Mouse (Mus musculus): ENCODE results near the gene Syn3. TPM values are rescaled to one million over a fixed set of nuclear protein-coding genes. Genes with fewer than 3 reads are reported as not detected.

Syn3 gene
- total RNA-seq, 1 experiment, result 1.5 TPM

DNA sequence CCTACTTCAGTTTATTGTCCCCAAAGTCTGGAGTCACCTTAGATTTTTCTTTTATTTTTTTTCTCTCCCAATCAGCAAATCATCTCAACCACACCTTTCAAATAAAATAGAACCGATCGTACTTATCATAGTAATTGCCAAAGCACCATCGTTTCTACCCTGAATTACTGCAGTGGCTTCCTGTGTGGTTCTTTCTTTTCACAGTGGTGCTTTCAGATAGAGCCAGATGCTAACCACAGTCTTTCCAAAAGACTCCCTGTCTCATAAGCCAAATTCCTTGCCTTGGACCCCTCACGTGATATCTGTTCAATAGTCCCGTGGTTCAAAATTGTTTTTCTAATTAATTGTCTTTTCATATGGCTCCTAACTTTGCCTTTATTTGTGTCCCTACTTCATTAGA is 221.4 kb downstream of the Syn3 start:
- TF ChIP-seq ZNF384 (IDR thresholded peaks at IDR 0.05; ENCODE audit: low read depth, low read length) (no peak), CHD2 (IDR thresholded peaks at IDR 0.05; ENCODE audit: low read depth, low read length) (no peak), ZC3H11A (IDR thresholded peaks at IDR 0.05; ENCODE audit: borderline replicate concordance, low read depth, low read length) (no peak), HCFC1 (IDR thresholded peaks at IDR 0.05; ENCODE audit: borderline replicate concordance, insufficient read depth, low read length) (no peak), MAFK (IDR thresholded peaks at IDR 0.05; ENCODE audit: insufficient read depth, low read depth, low read length) (no peak)
- in situ Hi-C loops (cut with MboI; ENCODE audit: low sequenced_read_pairs in 2 of 2, unreplicated experiment in 2 of 2), result no loop called here
- H3K27ac ChIP-seq (ENCODE audit: insufficient read depth, low read depth, low read length, poor library complexity, severe bottlenecking), result no peak overlapping the region

DNA sequence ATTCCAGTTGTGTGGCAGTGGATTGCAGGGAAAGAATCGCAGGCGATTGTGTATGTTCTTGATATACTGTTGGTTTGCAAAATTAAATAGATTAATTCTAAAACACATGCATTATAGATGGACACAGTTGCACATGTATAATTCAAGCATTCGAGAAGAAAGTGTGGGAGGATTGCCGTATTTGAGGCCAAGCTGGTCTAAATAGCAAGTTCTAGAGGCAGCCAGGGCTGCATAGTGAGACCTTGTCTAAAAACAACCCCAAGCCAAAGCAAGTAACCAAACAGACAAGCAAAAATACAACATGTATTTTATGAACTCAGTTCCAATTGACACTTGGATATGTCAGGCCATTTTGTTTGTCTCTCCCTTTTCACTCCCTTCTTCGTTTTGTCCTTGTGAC is 223.1 kb downstream of the Syn3 start:
- Histone ChIP-seq H3K36me3 (ENCODE audit: control insufficient read depth, insufficient read depth, low read length, poor library complexity, severe bottlenecking) (no peaks in the 10 kb centered on the region), H3K9me3 (ENCODE audit: control insufficient read depth, insufficient read depth, low read depth, low read length) (no peaks in the 10 kb centered on the region), H3K9ac (ENCODE audit: insufficient read depth, low read depth, low read length, poor library complexity, severe bottlenecking) (no peak overlapping the region), H3K4me1 (ENCODE audit: control insufficient read depth in 2 of 2, insufficient read depth in 2 of 2, low read length in 2 of 2, poor library complexity in 1 of 2) (no peaks in the 10 kb centered on the region), H3K27ac (ENCODE audit: insufficient read depth, low read depth, low read length, poor library complexity, severe bottlenecking) (no peak overlapping the region), H3K4me3 (ENCODE audit: insufficient read depth in 1 of 2, low read depth in 1 of 2, low read length in 2 of 2, poor library complexity in 1 of 2, severe bottlenecking in 1 of 2) (no peak overlapping the region)
- TF ChIP-seq ZC3H11A (IDR thresholded peaks at IDR 0.05; ENCODE audit: borderline replicate concordance, low read depth, low read length), result no peak
- no peak for TF ChIP-seq ZNF384 (IDR thresholded peaks at IDR 0.05; ENCODE audit: low read depth, low read length)
- no peak for DNase-seq (ENCODE audit: low read depth, low spot score)
- in situ Hi-C loops (cut with MboI; ENCODE audit: low sequenced_read_pairs in 2 of 2, unreplicated experiment in 2 of 2), result no loop called here

More for the DNA sequence above, 221.4 kb downstream of the Syn3 start:
- no peaks in the 10 kb centered on the region for H3K9me3 ChIP-seq (ENCODE audit: control insufficient read depth, insufficient read depth, low read depth, low read length)
- no peak overlapping the region for H3K9ac ChIP-seq (ENCODE audit: insufficient read depth, low read depth, low read length, poor library complexity, severe bottlenecking)
- no peak for DNase-seq (ENCODE audit: low read depth, low spot score)
- no peak overlapping the region for H3K4me3 ChIP-seq (ENCODE audit: insufficient read depth in 1 of 2, low read depth in 1 of 2, low read length in 2 of 2, poor library complexity in 1 of 2, severe bottlenecking in 1 of 2)
- H3K36me3 ChIP-seq (ENCODE audit: control insufficient read depth, insufficient read depth, low read length, poor library complexity, severe bottlenecking), result no peaks in the 10 kb centered on the region
- H3K4me1 ChIP-seq (ENCODE audit: control insufficient read depth in 2 of 2, insufficient read depth in 2 of 2, low read length in 2 of 2, poor library complexity in 1 of 2), result no peaks in the 10 kb centered on the region

DNA sequence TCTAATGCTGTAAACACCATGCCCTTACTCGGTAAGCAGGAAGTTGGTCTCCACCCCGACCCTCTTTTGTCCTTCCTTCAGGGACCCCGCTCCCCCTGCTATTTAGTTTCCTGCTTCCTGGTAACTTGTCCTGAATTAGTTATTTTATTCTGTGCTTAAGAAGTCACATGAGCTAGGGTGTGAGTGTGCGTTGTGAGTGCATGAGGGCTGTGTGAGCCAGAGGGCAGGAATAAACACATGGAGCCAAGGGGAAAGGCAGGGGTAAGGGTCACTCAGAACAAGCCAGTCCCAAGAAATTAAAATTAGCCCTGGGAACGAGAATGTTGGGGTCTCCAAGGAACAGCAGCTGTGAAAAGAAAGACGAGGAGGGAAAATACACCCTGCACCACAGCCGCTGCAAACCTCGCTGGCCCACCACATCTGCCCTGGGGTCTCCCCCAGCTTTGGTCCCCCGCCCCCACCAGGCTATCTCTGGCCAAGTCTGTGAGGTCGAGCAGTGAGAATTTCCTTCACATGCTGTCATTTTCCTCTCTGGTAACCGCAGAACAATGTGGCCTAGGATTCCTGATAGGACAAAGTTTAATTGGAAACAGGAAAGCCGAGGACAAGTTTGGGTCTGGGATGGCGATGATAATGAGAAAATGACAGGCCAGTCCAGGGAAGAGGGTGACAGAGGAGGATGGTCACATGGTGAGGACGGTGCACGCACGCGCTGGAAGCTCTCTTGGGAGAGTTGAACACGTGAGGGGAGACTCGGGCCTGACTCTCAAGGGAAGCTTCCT is 225.1 kb downstream of the Syn3 start:
- DNase-seq (ENCODE audit: low read depth, low spot score), result no peak
- in situ Hi-C loops (cut with MboI; ENCODE audit: low sequenced_read_pairs in 2 of 2, unreplicated experiment in 2 of 2), result no loop called here
- Histone ChIP-seq H3K4me3 (ENCODE audit: insufficient read depth in 1 of 2, low read depth in 1 of 2, low read length in 2 of 2, poor library complexity in 1 of 2, severe bottlenecking in 1 of 2) (no peak overlapping the region), H3K9me3 (ENCODE audit: control insufficient read depth, insufficient read depth, low read depth, low read length) (no peaks in the 10 kb centered on the region), H3K4me1 (ENCODE audit: control insufficient read depth in 2 of 2, insufficient read depth in 2 of 2, low read length in 2 of 2, poor library complexity in 1 of 2) (no peaks in the 10 kb centered on the region), H3K36me3 (ENCODE audit: control insufficient read depth, insufficient read depth, low read length, poor library complexity, severe bottlenecking) (no peaks in the 10 kb centered on the region), H3K27ac (ENCODE audit: insufficient read depth, low read depth, low read length, poor library complexity, severe bottlenecking) (no peak overlapping the region), H3K9ac (ENCODE audit: insufficient read depth, low read depth, low read length, poor library complexity, severe bottlenecking) (no peak overlapping the region)
- TF ChIP-seq ZC3H11A (IDR thresholded peaks at IDR 0.05; ENCODE audit: borderline replicate concordance, low read depth, low read length) (no peak), ZNF384 (IDR thresholded peaks at IDR 0.05; ENCODE audit: low read depth, low read length) (no peak)

DNA sequence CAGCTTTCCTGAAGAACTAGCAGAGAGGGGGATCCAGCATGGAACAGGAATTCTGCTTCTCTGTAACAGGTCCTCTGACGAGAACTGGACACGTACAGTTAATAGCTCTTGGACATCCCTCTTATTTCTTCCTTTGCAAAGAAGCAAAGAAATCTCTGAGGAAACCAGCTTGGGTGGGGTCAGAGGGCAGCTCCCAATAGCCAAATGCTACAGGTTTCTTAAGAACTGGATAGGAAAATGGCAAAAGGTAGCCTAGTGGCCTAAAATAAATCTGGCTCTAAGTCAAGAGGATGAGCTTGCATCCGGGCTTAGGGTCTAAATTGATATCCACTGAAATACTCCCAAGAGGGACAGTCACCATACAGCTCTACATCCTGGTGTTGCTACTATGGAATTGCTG is 225.9 kb downstream of the Syn3 start:
- TF ChIP-seq CHD2 (IDR thresholded peaks at IDR 0.05; ENCODE audit: low read depth, low read length) (no peak), MAFK (IDR thresholded peaks at IDR 0.05; ENCODE audit: insufficient read depth, low read depth, low read length) (no peak), ZC3H11A (IDR thresholded peaks at IDR 0.05; ENCODE audit: borderline replicate concordance, low read depth, low read length) (no peak), HCFC1 (IDR thresholded peaks at IDR 0.05; ENCODE audit: borderline replicate concordance, insufficient read depth, low read length) (no peak), ZNF384 (IDR thresholded peaks at IDR 0.05; ENCODE audit: low read depth, low read length) (no peak)
- H3K4me1 ChIP-seq (ENCODE audit: control insufficient read depth in 2 of 2, insufficient read depth in 2 of 2, low read length in 2 of 2, poor library complexity in 1 of 2), result no peaks in the 10 kb centered on the region
- in situ Hi-C loops (cut with MboI; ENCODE audit: low sequenced_read_pairs in 2 of 2, unreplicated experiment in 2 of 2), result no loop called here
- no peaks in the 10 kb centered on the region for H3K9me3 ChIP-seq (ENCODE audit: control insufficient read depth, insufficient read depth, low read depth, low read length)
- H3K36me3 ChIP-seq (ENCODE audit: control insufficient read depth, insufficient read depth, low read length, poor library complexity, severe bottlenecking), result no peaks in the 10 kb centered on the region
- no peak overlapping the region for H3K9ac ChIP-seq (ENCODE audit: insufficient read depth, low read depth, low read length, poor library complexity, severe bottlenecking)
- no peak overlapping the region for H3K4me3 ChIP-seq (ENCODE audit: insufficient read depth in 1 of 2, low read depth in 1 of 2, low read length in 2 of 2, poor library complexity in 1 of 2, severe bottlenecking in 1 of 2)
- H3K27ac ChIP-seq (ENCODE audit: insufficient read depth, low read depth, low read length, poor library complexity, severe bottlenecking), result no peak overlapping the region
- no peak for DNase-seq (ENCODE audit: low read depth, low spot score)

DNA sequence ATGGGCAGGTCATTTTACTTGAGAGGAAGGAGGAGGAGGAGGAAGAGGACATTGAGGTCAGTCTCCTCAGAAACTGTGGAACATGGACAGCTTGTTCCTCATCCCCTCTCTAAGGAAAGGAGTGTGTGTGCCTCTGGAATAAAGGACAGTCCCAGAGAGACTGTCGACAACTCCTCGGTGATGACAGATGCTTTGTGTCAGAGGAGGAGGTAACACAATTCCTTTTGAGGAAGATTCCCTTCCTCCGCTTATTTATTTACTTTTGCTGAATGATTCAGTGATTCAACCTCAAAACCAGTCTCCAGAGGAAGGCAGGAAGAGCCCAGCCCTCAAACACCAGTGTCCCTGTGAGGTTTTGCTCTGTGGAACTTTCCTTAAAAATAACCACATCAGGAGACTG is 228.4 kb downstream of the Syn3 start:
- Histone ChIP-seq H3K4me3 (ENCODE audit: insufficient read depth in 1 of 2, low read depth in 1 of 2, low read length in 2 of 2, poor library complexity in 1 of 2, severe bottlenecking in 1 of 2) (no peak overlapping the region), H3K36me3 (ENCODE audit: control insufficient read depth, insufficient read depth, low read length, poor library complexity, severe bottlenecking) (no peaks in the 10 kb centered on the region), H3K4me1 (ENCODE audit: control insufficient read depth in 2 of 2, insufficient read depth in 2 of 2, low read length in 2 of 2, poor library complexity in 1 of 2) (no peaks in the 10 kb centered on the region), H3K27ac (ENCODE audit: insufficient read depth, low read depth, low read length, poor library complexity, severe bottlenecking) (no peak overlapping the region), H3K9ac (ENCODE audit: insufficient read depth, low read depth, low read length, poor library complexity, severe bottlenecking) (no peak overlapping the region), H3K9me3 (ENCODE audit: control insufficient read depth, insufficient read depth, low read depth, low read length) (no peaks in the 10 kb centered on the region)
- in situ Hi-C loops (cut with MboI; ENCODE audit: low sequenced_read_pairs in 2 of 2, unreplicated experiment in 2 of 2), result no loop called here
- TF ChIP-seq MAFK (IDR thresholded peaks at IDR 0.05; ENCODE audit: insufficient read depth, low read depth, low read length) (no peak), HCFC1 (IDR thresholded peaks at IDR 0.05; ENCODE audit: borderline replicate concordance, insufficient read depth, low read length) (no peak), ZNF384 (IDR thresholded peaks at IDR 0.05; ENCODE audit: low read depth, low read length) (no peak), CHD2 (IDR thresholded peaks at IDR 0.05; ENCODE audit: low read depth, low read length) (no peak), ZC3H11A (IDR thresholded peaks at IDR 0.05; ENCODE audit: borderline replicate concordance, low read depth, low read length) (no peak)
- no peak for DNase-seq (ENCODE audit: low read depth, low spot score)
